Mouse (Mus musculus): Measurements from ENCODE around the gene Rbfox1. TPM values are rescaled to one million over a fixed set of nuclear protein-coding genes. Genes with fewer than 3 reads are reported as not detected.
A peak's percentile ranks its signal among the peaks of the same experiment; 100 is the strongest.

Rbfox1 gene
- polyA plus RNA-seq, 1 experiment from 2014 or later, result 4.3 TPM

GRCm38 (mm10) chr16:7076305-7076704 is 1191.2 kb downstream of the Rbfox1 start:
- Histone ChIP-seq H3K4me3 (replicated peaks) (no peak overlapping the region), H3K9ac (no peak overlapping the region), H3K36me3 (no peaks in the 10 kb centered on the region), H3K27ac (replicated peaks) (no peak overlapping the region), H3K9me3 (replicated peaks) (no peaks in the 10 kb centered on the region), H3K4me1 (no peaks in the 10 kb centered on the region), H3K27me3 (no peaks in the 10 kb centered on the region), H3K4me2 (replicated peaks) (no peak overlapping the region)
- ATAC-seq (ENCODE audit: insufficient number of reproducible peaks, low FRiP score, low TSS enrichment, low read depth), result no peak
- WGBS, result 94% methylated on average over 1 of the region's 1 CpGs

GRCm38 (mm10) chr16:7076707-7077106 is 1191.6 kb downstream of the Rbfox1 start:
- ATAC-seq (ENCODE audit: insufficient number of reproducible peaks, low FRiP score, low TSS enrichment, low read depth), result no peak
- WGBS, result 85% methylated on average over 3 of the region's 3 CpGs

GRCm38 (mm10) chr16:7081074-7081568 is 1196.0 kb downstream of the Rbfox1 start:
- Histone ChIP-seq H3K9ac (no peak overlapping the region), H3K27me3 (no peaks in the 10 kb centered on the region), H3K27ac (replicated peaks) (no peak overlapping the region), H3K4me2 (replicated peaks) (no peak overlapping the region), H3K4me3 (replicated peaks) (no peak overlapping the region), H3K36me3 (no peaks in the 10 kb centered on the region), H3K4me1 (no peaks in the 10 kb centered on the region), H3K9me3 (replicated peaks) (no peaks in the 10 kb centered on the region)
- WGBS, result 76% methylated on average over 3 of the region's 3 CpGs
- ATAC-seq (ENCODE audit: insufficient number of reproducible peaks, low FRiP score, low TSS enrichment, low read depth), result no peak

More at GRCm38 (mm10) chr16:7076707-7077106, 1191.6 kb downstream of the Rbfox1 start:
- Histone ChIP-seq H3K27me3 (no peaks in the 10 kb centered on the region), H3K4me2 (replicated peaks) (no peak overlapping the region), H3K9me3 (replicated peaks) (no peaks in the 10 kb centered on the region), H3K27ac (replicated peaks) (no peak overlapping the region), H3K36me3 (no peaks in the 10 kb centered on the region), H3K9ac (no peak overlapping the region), H3K4me1 (no peaks in the 10 kb centered on the region), H3K4me3 (replicated peaks) (no peak overlapping the region)

GRCm38 (mm10) chr16:7081684-7082255 is 1196.6 kb downstream of the Rbfox1 start:
- 80% methylated on average over 5 of the region's 5 CpGs for WGBS

GRCm38 (mm10) chr16:7083937-7084336 is 1198.8 kb downstream of the Rbfox1 start:
- Histone ChIP-seq H3K4me2 (replicated peaks) (no peak overlapping the region), H3K9ac (no peak overlapping the region), H3K9me3 (replicated peaks) (no peaks in the 10 kb centered on the region), H3K36me3 (no peaks in the 10 kb centered on the region), H3K27me3 (no peaks in the 10 kb centered on the region), H3K27ac (replicated peaks) (no peak overlapping the region), H3K4me1 (no peaks in the 10 kb centered on the region), H3K4me3 (replicated peaks) (no peak overlapping the region)
- no peak for ATAC-seq (ENCODE audit: insufficient number of reproducible peaks, low FRiP score, low TSS enrichment, low read depth)
- 83% methylated on average over 2 of the region's 2 CpGs for WGBS

More at GRCm38 (mm10) chr16:7081684-7082255, 1196.6 kb downstream of the Rbfox1 start:
- Histone ChIP-seq H3K27ac (replicated peaks) (no peak overlapping the region), H3K36me3 (no peaks in the 10 kb centered on the region), H3K4me1 (no peaks in the 10 kb centered on the region), H3K9ac (no peak overlapping the region), H3K27me3 (no peaks in the 10 kb centered on the region), H3K4me2 (replicated peaks) (no peak overlapping the region), H3K4me3 (replicated peaks) (no peak overlapping the region), H3K9me3 (replicated peaks) (no peaks in the 10 kb centered on the region)
- no peak for ATAC-seq (ENCODE audit: insufficient number of reproducible peaks, low FRiP score, low TSS enrichment, low read depth)

- Histone ChIP-seq H3K36me3 (no peaks in the 10 kb centered on the region), H3K4me2 (replicated peaks) (no peak overlapping the region), H3K9me3 (replicated peaks) (no peaks in the 10 kb centered on the region), H3K9ac (no peak overlapping the region), H3K4me3 (replicated peaks) (no peak overlapping the region), H3K4me1 (no peaks in the 10 kb centered on the region), H3K27me3 (no peaks in the 10 kb centered on the region), H3K27ac (replicated peaks) (peak overlapping the region; percentile 44)
- no peak for ATAC-seq (ENCODE audit: insufficient number of reproducible peaks, low FRiP score, low TSS enrichment, low read depth)
- 54% methylated on average over 10 of the region's 10 CpGs for WGBS
Measured at GRCm38 (mm10) chr16:7088601-7089430, 1203.7 kb downstream of the Rbfox1 start.

GRCm38 (mm10) chr16:7089475-7089874 is 1204.3 kb downstream of the Rbfox1 start:
- no peak overlapping the region for H3K4me2 ChIP-seq (replicated peaks)
- H3K4me1 ChIP-seq, result no peaks in the 10 kb centered on the region
- no peaks in the 10 kb centered on the region for H3K9me3 ChIP-seq (replicated peaks)
- peak overlapping the region; percentile 44 for H3K27ac ChIP-seq (replicated peaks)
- no peaks in the 10 kb centered on the region for H3K36me3 ChIP-seq
- no peak for ATAC-seq (ENCODE audit: insufficient number of reproducible peaks, low FRiP score, low TSS enrichment, low read depth)
- no peak overlapping the region for H3K4me3 ChIP-seq (replicated peaks)
- no peaks in the 10 kb centered on the region for H3K27me3 ChIP-seq
- no peak overlapping the region for H3K9ac ChIP-seq
- 67% methylated on average over 1 of the region's 1 CpGs for WGBS

GRCm38 (mm10) chr16:7090205-7090604 is 1205.0 kb downstream of the Rbfox1 start:
- Histone ChIP-seq H3K9me3 (replicated peaks) (no peaks in the 10 kb centered on the region), H3K36me3 (no peaks in the 10 kb centered on the region), H3K27ac (replicated peaks) (no peak overlapping the region), H3K4me3 (replicated peaks) (no peak overlapping the region), H3K4me2 (replicated peaks) (no peak overlapping the region), H3K9ac (no peak overlapping the region), H3K27me3 (no peaks in the 10 kb centered on the region), H3K4me1 (no peaks in the 10 kb centered on the region)
- WGBS, result 83% methylated on average over 6 of the region's 6 CpGs
- no peak for ATAC-seq (ENCODE audit: insufficient number of reproducible peaks, low FRiP score, low TSS enrichment, low read depth)

GRCm38 (mm10) chr16:7092811-7093210 is 1207.7 kb downstream of the Rbfox1 start:
- no peak overlapping the region for H3K4me2 ChIP-seq (replicated peaks)
- WGBS, result 57% methylated on average over 4 of the region's 4 CpGs
- H3K4me1 ChIP-seq, result no peaks in the 10 kb centered on the region
- H3K36me3 ChIP-seq, result no peaks in the 10 kb centered on the region
- H3K27me3 ChIP-seq, result no peaks in the 10 kb centered on the region
- no peak overlapping the region for H3K9ac ChIP-seq
- H3K27ac ChIP-seq (replicated peaks), result no peak overlapping the region
- ATAC-seq (ENCODE audit: insufficient number of reproducible peaks, low FRiP score, low TSS enrichment, low read depth), result no peak
- H3K4me3 ChIP-seq (replicated peaks), result no peak overlapping the region
- no peaks in the 10 kb centered on the region for H3K9me3 ChIP-seq (replicated peaks)

GRCm38 (mm10) chr16:7093686-7094085 is 1208.5 kb downstream of the Rbfox1 start:
- Histone ChIP-seq H3K4me2 (replicated peaks) (no peak overlapping the region), H3K27ac (replicated peaks) (no peak overlapping the region), H3K9ac (no peak overlapping the region), H3K36me3 (no peaks in the 10 kb centered on the region), H3K4me3 (replicated peaks) (no peak overlapping the region), H3K4me1 (no peaks in the 10 kb centered on the region), H3K27me3 (no peaks in the 10 kb centered on the region), H3K9me3 (replicated peaks) (no peaks in the 10 kb centered on the region)
- WGBS, result 82% methylated on average over 3 of the region's 3 CpGs
- ATAC-seq (ENCODE audit: insufficient number of reproducible peaks, low FRiP score, low TSS enrichment, low read depth), result no peak

GRCm38 (mm10) chr16:7094181-7094749 is 1209.1 kb downstream of the Rbfox1 start:
- no peak overlapping the region for H3K4me3 ChIP-seq (replicated peaks)
- H3K27ac ChIP-seq (replicated peaks), result no peak overlapping the region
- no peaks in the 10 kb centered on the region for H3K4me1 ChIP-seq
- H3K27me3 ChIP-seq, result no peaks in the 10 kb centered on the region
- WGBS, result 69% methylated on average over 7 of the region's 7 CpGs
- H3K4me2 ChIP-seq (replicated peaks), result no peak overlapping the region
- H3K9me3 ChIP-seq (replicated peaks), result no peaks in the 10 kb centered on the region
- no peaks in the 10 kb centered on the region for H3K36me3 ChIP-seq
- no peak overlapping the region for H3K9ac ChIP-seq
- ATAC-seq (ENCODE audit: insufficient number of reproducible peaks, low FRiP score, low TSS enrichment, low read depth), result no peak
